Mouse (Mus musculus) gastrocnemius, adult 2 months (tissue): ENCODE results near the gene Trim12a. TPM values are rescaled to one million over a fixed set of nuclear protein-coding genes. Genes with fewer than 3 reads are reported as not detected.

Source experiments
- total RNA-seq, 2 experiments: library from RNA; stranded (reverse); gene quantifications; 2 replicates each; pipeline ENCODE4 v1.2.3; 2021

Gene Trim12a
- total RNA-seq, 2 experiments from 2014 or later: 2.2 to 3.4 TPM

Other genes starting within 250 kb of the Trim12a start
- not detected for gene Olfr644, start 243.6 kb downstream of the Trim12a start, total RNA-seq
- gene Olfr645, start 230.0 kb downstream of the Trim12a start, total RNA-seq: not detected
- not detected for gene Olfr646, start 210.6 kb downstream of the Trim12a start, total RNA-seq
- not detected for gene Ubqln5, start 185.6 kb downstream of the Trim12a start, total RNA-seq
- gene Olfr643, start 178.1 kb downstream of the Trim12a start, total RNA-seq: not detected
- not detected for gene Ubqln3, start 172.2 kb downstream of the Trim12a start, total RNA-seq
- not detected for gene Ubqlnl, start 164.9 kb downstream of the Trim12a start, total RNA-seq
- gene Olfm5, start 150.6 kb downstream of the Trim12a start, total RNA-seq: not detected
- gene Olfr648, start 132.1 kb downstream of the Trim12a start, total RNA-seq: not detected
- gene Olfr649, start 119.5 kb downstream of the Trim12a start, total RNA-seq: not detected
- under 1 TPM in 1 of 2 experiments, not detected in 1; 0.25 TPM for gene Trim6, start 96.7 kb downstream of the Trim12a start, total RNA-seq
- gene Trim34a, start 71.0 kb downstream of the Trim12a start, total RNA-seq: 1 to 10 TPM; 1.0 to 1.3 TPM
- under 1 TPM; 0.66 to 0.75 TPM for gene Trim5, start 27.4 kb downstream of the Trim12a start, total RNA-seq
- not detected for gene Trim34b, start 14.0 kb upstream of the Trim12a start, total RNA-seq
- gene Trim12c, start 37.9 kb upstream of the Trim12a start, total RNA-seq: 1 to 10 TPM; 2.1 to 2.5 TPM
- not detected for gene Trim30b, start 54.4 kb upstream of the Trim12a start, total RNA-seq
- under 1 TPM in 1 of 2 experiments, not detected in 1; 0.25 TPM for gene Trim30c, start 85.4 kb upstream of the Trim12a start, total RNA-seq
- gene Trim30a, start 149.7 kb upstream of the Trim12a start, total RNA-seq: 1 to 10 TPM in 1 of 2 experiments, under 1 TPM in 1; 0.64 to 1.5 TPM
- under 1 TPM; 0.33 to 0.56 TPM for gene Trim30d, start 192.4 kb upstream of the Trim12a start, total RNA-seq
- gene Olfr651, start 234.7 kb upstream of the Trim12a start, total RNA-seq: not detected
- not detected for gene Olfr652, start 245.4 kb upstream of the Trim12a start, total RNA-seq